Mouse (Mus musculus): Measurements from ENCODE around the gene Twf2. TPM values are rescaled to one million over a fixed set of nuclear protein-coding genes. Genes with fewer than 3 reads are reported as not detected.
A peak's percentile ranks its signal among the peaks of the same experiment; 100 is the strongest.

Gene Twf2
- polyA plus RNA-seq, 1 experiment from 2014 or later, result 71.3 TPM

DNA sequence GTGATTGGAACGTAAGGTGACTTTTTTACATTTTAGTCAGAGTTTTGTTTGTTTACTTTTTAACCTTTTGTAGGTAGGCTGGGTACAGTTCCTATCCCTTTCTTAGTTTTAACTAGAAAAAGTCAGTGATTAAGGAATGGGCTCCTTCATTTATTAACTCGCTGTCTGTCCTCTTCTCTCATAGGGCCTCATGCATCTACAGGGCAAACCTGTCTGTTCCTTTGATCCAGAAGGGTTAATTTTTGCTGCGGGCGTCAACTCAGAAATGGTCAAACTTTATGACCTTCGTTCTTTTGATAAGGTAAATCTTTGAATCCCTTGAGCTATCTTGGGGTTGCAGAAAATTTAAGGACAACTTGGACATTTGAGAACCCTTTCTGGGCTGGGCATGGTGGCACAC is 18.9 kb upstream of the Twf2 start:
- Histone ChIP-seq H3K9me3 (no peaks in the 10 kb centered on the region), H3K4me1 (replicated peaks) (no peaks in the 10 kb centered on the region), H3K27ac (no peak overlapping the region), H3K36me3 (peaks cover 100% of the 10 kb centered on the region), H3K27me3 (ENCODE audit: insufficient read depth, poor library complexity, severe bottlenecking) (no peaks in the 10 kb centered on the region), H3K4me3 (no peak overlapping the region)
- WGBS, result 94% methylated on average over 5 of the region's 5 CpGs
- DNase-seq (ENCODE audit: low spot score), result no peak

DNA sequence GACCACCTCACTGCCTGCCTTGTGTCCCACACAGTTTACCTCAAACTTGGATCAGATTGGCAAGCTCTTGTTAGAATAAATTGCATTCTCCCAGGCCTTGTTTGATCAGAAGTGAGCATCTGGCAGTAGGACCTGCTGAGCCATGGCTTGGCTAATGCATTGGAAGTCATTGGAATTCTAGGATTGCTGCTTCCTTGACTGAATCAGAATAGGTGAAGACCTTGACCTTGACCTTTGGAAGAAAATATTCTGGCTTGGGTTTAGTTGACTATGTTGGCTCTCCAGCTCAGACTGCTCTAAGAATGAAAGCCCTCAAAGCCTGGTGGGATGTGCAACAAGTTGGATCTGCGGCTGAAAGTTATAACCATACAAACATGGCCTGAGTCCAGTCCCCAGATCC is 11.6 kb upstream of the Twf2 start:
- Histone ChIP-seq H3K27me3 (ENCODE audit: insufficient read depth, poor library complexity, severe bottlenecking) (no peaks in the 10 kb centered on the region), H3K9me3 (no peaks in the 10 kb centered on the region), H3K4me1 (replicated peaks) (0 out of 2 replicates have a peak, but pooled peaks cover 4% of the 10 kb centered on the region), H3K27ac (no peak overlapping the region), H3K4me3 (no peak overlapping the region), H3K36me3 (peaks cover 92% of the 10 kb centered on the region)
- DNase-seq (ENCODE audit: low spot score), result no peak
- 95% methylated on average over 1 of the region's 1 CpGs for WGBS

DNA sequence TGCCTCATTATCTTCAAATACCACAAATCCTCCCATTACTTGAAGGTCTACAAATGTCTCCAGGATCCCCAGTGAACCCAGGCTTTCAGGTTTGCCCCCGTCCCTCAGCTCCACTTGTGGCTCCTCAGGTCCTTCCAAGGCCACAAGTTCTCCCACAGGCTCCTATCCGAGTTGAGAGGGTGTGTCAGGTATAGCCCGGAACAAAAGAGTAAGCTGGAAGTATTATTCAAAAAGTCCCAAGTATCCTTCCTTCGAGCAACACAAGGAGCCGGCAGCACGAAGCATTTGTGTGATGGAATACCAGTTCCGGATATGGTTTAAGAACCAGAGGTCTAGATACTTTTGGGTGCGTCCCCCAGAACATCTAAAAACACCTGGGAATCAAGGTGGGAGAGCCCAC is 10.9 kb upstream of the Twf2 start:
- no peak overlapping the region for H3K4me3 ChIP-seq
- H3K9me3 ChIP-seq, result no peaks in the 10 kb centered on the region
- 92% methylated on average over 8 of the region's 8 CpGs for WGBS
- H3K4me1 ChIP-seq (replicated peaks), result 0 out of 2 replicates have a peak, but pooled peaks cover 4% of the 10 kb centered on the region
- no peak overlapping the region for H3K27ac ChIP-seq
- peaks cover 91% of the 10 kb centered on the region for H3K36me3 ChIP-seq
- no peaks in the 10 kb centered on the region for H3K27me3 ChIP-seq (ENCODE audit: insufficient read depth, poor library complexity, severe bottlenecking)
- no peak for DNase-seq (ENCODE audit: low spot score)

DNA sequence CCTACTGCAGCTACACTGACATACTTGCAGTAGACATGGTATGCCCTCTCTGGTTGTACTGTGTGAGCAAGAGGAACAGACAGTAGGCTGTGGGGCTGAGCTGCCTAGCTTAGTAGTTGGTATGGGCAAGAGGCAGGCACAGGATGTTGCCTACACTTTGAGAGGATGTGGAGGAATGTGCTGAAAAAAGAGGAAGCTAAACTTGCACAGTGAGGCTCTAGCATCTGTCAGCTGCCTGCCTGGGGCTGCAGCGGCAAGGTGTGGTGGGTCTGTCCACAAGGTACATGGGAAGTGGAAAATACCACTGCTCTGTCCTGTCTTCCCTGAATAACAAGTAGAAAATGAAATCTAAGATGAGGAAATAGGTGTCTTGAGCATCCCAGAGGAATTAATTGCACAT is 9.9 kb upstream of the Twf2 start:
- peaks cover 12% of the 10 kb centered on the region for H3K4me1 ChIP-seq (replicated peaks)
- no peak overlapping the region for H3K27ac ChIP-seq
- DNase-seq (ENCODE audit: low spot score), result no peak
- peaks cover 85% of the 10 kb centered on the region for H3K36me3 ChIP-seq
- H3K4me3 ChIP-seq, result no peak overlapping the region
- H3K27me3 ChIP-seq (ENCODE audit: insufficient read depth, poor library complexity, severe bottlenecking), result no peaks in the 10 kb centered on the region
- H3K9me3 ChIP-seq, result no peaks in the 10 kb centered on the region
- WGBS, result 90% methylated on average over 1 of the region's 1 CpGs

DNA sequence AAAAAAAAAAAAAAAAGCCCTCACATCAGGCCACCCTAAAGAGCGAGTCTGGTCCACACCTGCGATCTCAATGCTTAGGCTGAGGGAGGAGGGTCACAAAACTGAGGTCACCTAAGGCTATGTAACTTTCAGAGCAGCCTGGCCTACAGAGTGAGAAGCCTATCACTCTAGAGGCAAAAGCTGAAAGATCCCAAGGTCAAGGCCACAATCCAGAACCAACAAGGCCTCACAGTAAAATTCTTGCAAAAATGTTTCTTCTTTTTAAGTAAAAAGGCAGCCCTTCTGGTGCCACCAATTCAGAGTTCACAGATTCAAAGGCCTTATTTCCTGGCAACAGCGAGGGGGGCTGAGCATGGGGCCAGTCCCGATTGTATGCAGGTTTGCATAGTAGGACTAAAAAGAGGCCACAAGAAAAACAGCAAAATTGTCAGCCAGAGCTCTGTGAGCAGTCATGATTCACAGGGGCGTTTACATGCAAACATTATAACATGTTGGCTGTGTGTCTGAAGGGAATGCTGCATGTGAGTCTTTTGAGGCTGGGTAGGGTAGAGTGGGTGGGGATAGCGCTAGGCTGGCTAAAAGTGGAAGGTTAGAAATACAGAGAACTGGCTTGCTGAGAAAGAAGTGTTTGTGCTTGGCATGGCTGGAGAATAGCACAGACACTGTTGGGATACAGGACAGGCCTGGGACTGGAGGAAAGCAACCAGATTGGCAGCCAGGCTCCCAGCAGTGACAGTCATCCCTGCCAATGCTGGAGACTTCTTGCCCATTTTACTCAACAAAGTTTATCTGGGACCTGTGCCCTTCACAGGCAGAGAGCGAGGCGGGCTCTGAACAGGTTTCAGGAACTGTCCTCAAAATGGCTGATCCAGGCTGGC is 8.7 kb upstream of the Twf2 start:
- H3K27ac ChIP-seq, result no peak overlapping the region
- WGBS, result 93% methylated on average over 8 of the region's 8 CpGs
- H3K4me3 ChIP-seq, result no peak overlapping the region
- H3K36me3 ChIP-seq, result peaks cover 73% of the 10 kb centered on the region
- no peaks in the 10 kb centered on the region for H3K9me3 ChIP-seq
- H3K27me3 ChIP-seq (ENCODE audit: insufficient read depth, poor library complexity, severe bottlenecking), result no peaks in the 10 kb centered on the region
- no peak for DNase-seq (ENCODE audit: low spot score)
- peaks cover 23% of the 10 kb centered on the region for H3K4me1 ChIP-seq (replicated peaks)

DNA sequence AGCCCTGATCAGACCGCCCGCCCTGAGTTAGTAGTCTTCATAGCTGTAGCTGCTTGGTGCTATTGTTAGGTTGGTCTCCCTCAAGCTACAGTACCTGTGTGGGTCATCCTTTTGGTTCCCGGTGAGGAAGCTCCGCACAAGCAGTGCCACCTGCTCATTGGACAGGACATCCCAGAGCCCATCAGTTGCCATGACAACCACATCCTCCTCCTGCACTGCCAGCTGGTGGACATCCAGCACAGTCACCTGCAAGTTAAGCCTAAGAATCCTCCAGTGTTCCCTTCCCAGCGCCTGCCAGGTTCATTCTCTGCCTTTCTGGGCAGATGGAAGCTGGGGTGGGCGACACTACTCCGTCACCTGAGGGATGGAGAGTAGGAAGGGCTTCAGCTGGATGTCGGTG is 7.2 kb upstream of the Twf2 start:
- H3K36me3 ChIP-seq, result peaks cover 58% of the 10 kb centered on the region

DNA sequence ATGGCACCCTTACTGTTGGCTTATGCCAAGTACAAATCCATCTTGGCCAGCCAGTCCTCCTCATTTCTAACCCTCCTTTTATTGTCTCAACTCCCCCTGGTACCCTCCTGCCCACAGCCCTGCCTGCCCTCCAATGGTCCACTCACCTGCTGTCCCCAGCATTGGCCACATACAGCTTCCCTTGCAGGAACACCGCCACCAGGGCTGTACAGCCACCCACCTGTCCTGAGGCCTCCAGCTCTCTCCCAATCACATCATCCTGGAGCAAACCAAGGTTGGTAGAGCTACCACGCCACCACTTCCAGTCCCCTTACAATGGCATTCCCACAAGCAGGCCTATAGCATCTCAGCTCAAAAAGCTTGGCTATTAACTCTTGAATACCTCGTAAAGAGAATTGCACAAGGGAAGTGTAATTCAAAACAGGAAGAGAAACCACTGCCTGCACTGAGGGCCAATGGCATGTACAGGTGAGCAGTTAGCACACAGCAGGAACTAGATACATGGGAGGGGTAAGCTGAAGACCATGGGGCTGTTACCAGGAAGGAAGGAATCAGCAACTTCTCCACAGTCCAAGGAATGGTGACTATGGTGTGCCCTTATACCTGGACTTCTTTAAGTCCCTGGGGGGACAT is 5.7 kb upstream of the Twf2 start:
- 86% methylated on average over 3 of the region's 3 CpGs for WGBS
- no peaks in the 10 kb centered on the region for H3K9me3 ChIP-seq
- H3K4me3 ChIP-seq, result no peak overlapping the region

More for the DNA sequence above, 7.2 kb upstream of the Twf2 start:
- Histone ChIP-seq H3K27ac (no peak overlapping the region), H3K4me1 (replicated peaks) (peaks cover 33% of the 10 kb centered on the region), H3K27me3 (ENCODE audit: insufficient read depth, poor library complexity, severe bottlenecking) (peaks cover 12% of the 10 kb centered on the region), H3K4me3 (no peak overlapping the region), H3K9me3 (no peaks in the 10 kb centered on the region)
- 94% methylated on average over 8 of the region's 8 CpGs for WGBS
- DNase-seq (ENCODE audit: low spot score), result no peak

DNA sequence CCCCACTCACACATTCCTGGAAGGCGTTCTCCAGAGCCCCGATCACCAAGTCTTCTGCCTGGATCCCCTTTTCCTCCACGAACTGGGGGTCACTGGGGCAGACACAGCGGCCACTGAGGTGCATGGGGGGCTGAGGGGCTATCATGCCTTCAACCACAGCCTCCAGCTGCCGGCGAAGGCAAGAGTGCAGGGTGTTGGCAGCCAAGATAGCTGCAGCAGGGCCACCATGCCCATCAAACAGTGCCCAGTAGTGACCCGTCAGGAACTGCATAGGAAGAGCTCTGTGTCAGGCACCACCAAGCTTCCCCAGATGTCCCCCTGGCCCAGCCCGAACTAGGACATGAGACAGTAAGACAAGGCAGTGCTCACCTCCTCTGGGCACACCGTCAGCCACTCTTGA is 5.2 kb upstream of the Twf2 start:
- Histone ChIP-seq H3K9me3 (no peaks in the 10 kb centered on the region), H3K27ac (no peak overlapping the region), H3K4me1 (replicated peaks) (peaks cover 41% of the 10 kb centered on the region), H3K4me3 (peak overlapping the region; percentile 68; the same call in 1 of the 2 replicates), H3K36me3 (peaks cover 37% of the 10 kb centered on the region), H3K27me3 (ENCODE audit: insufficient read depth, poor library complexity, severe bottlenecking) (peaks cover 14% of the 10 kb centered on the region)
- DNase-seq (ENCODE audit: low spot score), result no peak
- 89% methylated on average over 9 of the region's 9 CpGs for WGBS

More for the DNA sequence above, 5.7 kb upstream of the Twf2 start:
- DNase-seq (ENCODE audit: low spot score), result no peak
- peaks cover 35% of the 10 kb centered on the region for H3K4me1 ChIP-seq (replicated peaks)
- H3K27ac ChIP-seq, result no peak overlapping the region
- peaks cover 14% of the 10 kb centered on the region for H3K27me3 ChIP-seq (ENCODE audit: insufficient read depth, poor library complexity, severe bottlenecking)
- H3K36me3 ChIP-seq, result peaks cover 43% of the 10 kb centered on the region

DNA sequence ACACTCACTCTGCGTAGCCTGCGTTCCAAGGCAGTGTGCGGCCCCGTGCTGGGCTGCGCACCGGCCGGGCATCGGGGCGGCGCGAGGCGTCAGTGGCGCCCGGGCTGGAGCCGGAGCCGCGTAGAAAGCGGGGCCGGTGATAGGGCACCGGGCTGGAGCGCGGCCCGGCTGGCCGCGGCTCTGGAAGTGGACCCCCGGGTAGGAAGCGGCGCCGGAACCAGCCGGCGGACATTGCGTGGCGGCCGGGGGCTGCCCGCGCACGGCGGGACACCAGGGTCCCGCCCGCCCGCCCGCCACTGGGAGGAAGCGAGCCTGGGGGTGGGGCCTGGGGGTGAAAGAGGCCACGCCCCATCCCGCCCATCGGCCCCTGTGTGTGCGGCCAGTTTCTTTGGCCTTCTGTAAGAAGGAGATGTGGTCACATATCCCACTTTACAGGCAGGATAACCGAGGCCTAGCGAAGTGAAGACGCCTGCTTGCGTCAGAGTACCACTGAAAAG is 3.9 kb upstream of the Twf2 start:
- H3K9me3 ChIP-seq, result no peaks in the 10 kb centered on the region
- under 1% methylated on average over 51 of the region's 51 CpGs for WGBS
- H3K27me3 ChIP-seq (ENCODE audit: insufficient read depth, poor library complexity, severe bottlenecking), result peaks cover 14% of the 10 kb centered on the region
- DNase-seq (ENCODE audit: low spot score), result peak; percentile 80
- H3K4me1 ChIP-seq (replicated peaks), result peaks cover 53% of the 10 kb centered on the region
- H3K4me3 ChIP-seq, result peak overlapping the region; percentile 68
- H3K36me3 ChIP-seq, result peaks cover 29% of the 10 kb centered on the region
- peak overlapping the region; percentile 93 for H3K27ac ChIP-seq

DNA sequence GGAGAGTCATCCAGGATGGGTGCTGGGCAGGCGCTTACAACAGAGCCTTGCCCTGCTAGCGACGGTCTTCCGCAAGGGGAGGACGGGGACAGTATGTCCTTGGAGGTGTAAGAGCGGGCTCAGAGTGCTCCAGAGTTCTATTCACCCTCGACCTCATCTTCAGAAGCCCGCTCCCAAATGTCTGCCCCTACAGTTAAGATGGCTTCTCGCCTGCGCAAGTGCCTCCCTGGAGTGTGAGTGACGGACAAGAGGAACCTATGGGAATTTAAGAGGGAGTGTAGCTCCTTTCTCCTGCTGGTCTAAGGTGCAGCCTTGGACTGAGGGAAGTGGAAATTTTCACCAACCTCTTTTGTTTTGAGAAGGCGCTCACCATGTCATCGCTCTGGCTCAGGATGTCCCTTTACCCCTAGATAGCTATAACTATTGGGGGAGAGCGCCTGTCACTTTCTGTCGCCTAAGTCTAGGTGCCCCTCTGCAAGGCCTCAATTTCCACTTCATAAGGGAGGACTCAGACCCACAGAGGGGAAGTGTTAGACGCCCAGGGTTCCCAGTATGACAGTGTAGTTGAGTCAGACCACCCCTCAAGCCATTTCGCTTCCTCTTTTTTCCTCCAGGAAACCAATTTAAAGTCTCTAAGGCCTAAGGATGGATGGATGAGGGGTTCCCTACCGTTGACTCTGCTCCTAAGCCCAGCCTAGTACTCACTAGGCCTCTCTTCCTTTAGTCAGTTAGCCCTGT is 3.2 kb upstream of the Twf2 start, which contains the start of gene Ppm1m:
Ppm1m (minus strand) TSS at position 212 of the 738 bp plus-strand sequence.
- Histone ChIP-seq H3K36me3 (peaks cover 26% of the 10 kb centered on the region), H3K9me3 (no peaks in the 10 kb centered on the region), H3K4me3 (peak within 1 kb of the TSS; percentile 68), H3K27ac (peak within 1 kb of the TSS; percentile 93), H3K4me1 (replicated peaks) (peaks cover 60% of the 10 kb centered on the region), H3K27me3 (ENCODE audit: insufficient read depth, poor library complexity, severe bottlenecking) (peaks cover 14% of the 10 kb centered on the region)
- WGBS, result 37% methylated on average over 18 of the region's 18 CpGs
- DNase-seq (ENCODE audit: low spot score), result no peak

DNA sequence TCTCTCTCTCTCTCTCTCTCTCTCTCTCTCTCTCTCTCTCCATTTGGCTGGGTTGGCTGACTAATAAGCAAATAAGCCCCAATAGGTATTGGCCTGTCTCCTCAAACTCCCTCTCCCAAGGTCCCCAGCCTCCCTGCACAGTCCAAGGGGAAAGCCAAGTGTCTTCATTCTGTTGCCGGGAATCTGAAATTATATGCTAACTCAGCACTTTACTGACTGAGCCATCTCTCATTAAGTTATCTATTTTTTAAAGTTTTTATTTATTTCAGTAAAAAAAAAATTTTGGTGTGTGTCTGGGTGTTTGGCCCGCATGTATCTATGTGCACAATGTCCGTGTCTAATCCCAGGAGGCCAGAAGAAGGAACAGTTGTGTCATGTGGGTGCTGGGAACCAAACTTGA is 1.0 kb upstream of the Twf2 start:
- WGBS, result 83% methylated on average over 3 of the region's 3 CpGs
- H3K27me3 ChIP-seq (ENCODE audit: insufficient read depth, poor library complexity, severe bottlenecking), result peaks cover 14% of the 10 kb centered on the region
- H3K36me3 ChIP-seq, result peaks cover 7% of the 10 kb centered on the region; the same call in 1 of the 2 replicates
- no peak for DNase-seq (ENCODE audit: low spot score)
- peak overlapping the region; percentile 73 for H3K4me3 ChIP-seq
- no peaks in the 10 kb centered on the region for H3K9me3 ChIP-seq
- no peak overlapping the region for H3K27ac ChIP-seq
- peaks cover 71% of the 10 kb centered on the region for H3K4me1 ChIP-seq (replicated peaks)

DNA sequence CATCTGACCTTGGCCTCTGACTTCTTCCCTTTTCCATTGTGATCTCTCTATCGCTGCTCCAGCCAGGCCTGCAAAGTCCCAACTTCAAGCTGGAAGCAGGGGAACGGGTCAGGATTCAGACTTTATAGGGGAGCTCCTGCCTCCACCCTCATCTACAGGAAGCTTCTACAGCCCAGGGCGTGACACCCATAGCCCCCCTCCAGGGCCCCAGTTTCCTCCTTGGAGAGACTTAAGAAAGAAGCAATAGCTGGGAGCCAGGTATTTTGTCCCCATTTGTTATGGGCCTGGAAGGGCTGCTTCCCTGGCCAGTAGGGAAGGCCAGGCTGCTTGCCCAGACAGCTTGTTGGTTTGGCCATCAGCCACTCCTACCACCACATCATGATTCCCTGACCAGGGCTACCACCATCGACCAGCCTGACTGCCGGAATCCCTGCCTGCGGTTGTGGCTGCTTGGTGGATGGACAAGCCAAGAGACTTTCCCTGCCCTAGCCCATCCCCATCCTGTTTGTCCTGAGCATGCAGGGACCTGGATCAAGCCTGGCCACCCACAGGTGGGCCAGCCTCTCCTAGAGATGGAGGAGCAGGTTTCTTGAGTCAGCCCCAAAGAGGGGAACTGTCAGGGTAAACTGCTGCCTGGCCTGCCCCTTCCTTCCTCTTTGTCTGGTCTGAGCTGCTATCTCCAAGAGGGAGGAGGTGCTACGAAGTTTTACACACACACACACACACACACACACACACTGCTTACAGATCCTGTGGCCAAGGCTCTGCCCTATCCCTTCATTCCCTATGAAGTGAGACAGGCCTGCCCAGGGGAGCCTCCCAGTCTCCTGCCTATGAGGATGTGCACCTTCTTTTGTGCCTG is 1.3 kb downstream of the Twf2 start:
- peak overlapping the region; percentile 64 for H3K27ac ChIP-seq
- 79% methylated on average over 7 of the region's 7 CpGs for WGBS
- DNase-seq (ENCODE audit: low spot score), result no peak
- peaks cover 51% of the 10 kb centered on the region for H3K4me1 ChIP-seq (replicated peaks)
- peaks cover 18% of the 10 kb centered on the region for H3K36me3 ChIP-seq
- H3K9me3 ChIP-seq, result no peaks in the 10 kb centered on the region
- peaks cover 14% of the 10 kb centered on the region for H3K27me3 ChIP-seq (ENCODE audit: insufficient read depth, poor library complexity, severe bottlenecking)
- peak overlapping the region; percentile 73 for H3K4me3 ChIP-seq

Data from hindbrain, embryonic 10.5 days (tissue).